Mouse (Mus musculus) heart, postnatal 0 days (tissue): ENCODE data around the gene Gm5269.

Experiments used
- CTCF ChIP-seq: IDR thresholded peaks from 2 replicates; pipeline ENCODE4 v1.5.1; 2016; ENCODE audit warnings: antibody characterized with exemption, control low read depth, low read depth
- EP300 ChIP-seq: IDR thresholded peaks from 2 replicates; pipeline ENCODE4 v1.6.1; 2016; ENCODE audit warnings: antibody characterized with exemption, low read depth

GRCm38 (mm10) chr1:45877463-45877862 is 12.6 kb downstream of the Gm5269 start:
- no peak for TF ChIP-seq CTCF
- TF ChIP-seq EP300 = no peak
